Mouse (Mus musculus) embryonic facial prominence, embryonic 15.5 days (tissue): ENCODE measurements around the gene Tpst1. TPM values are rescaled to one million over a fixed set of nuclear protein-coding genes. Genes with fewer than 3 reads are reported as not detected.

Source experiments
- polyA plus RNA-seq: library from polyadenylated mRNA; unstranded; fragments of >200 nt; fragmentation: Nextera tagmentation; extraction: Ambion mirVana; gene quantifications from 2 replicates; pipeline ENCODE4 v1.2.1, GENCODE M21; 2015

Gene Tpst1
- polyA plus RNA-seq, 1 experiment from 2014 or later: 99.2 TPM

Other genes with a start within 250 kb of the Tpst1 start
- 58.5 and 63.3 TPM in 2 replicates for gene Sumf2, start 226.3 kb upstream of the Tpst1 start, polyA plus RNA-seq
- gene Chchd2, start 185.9 kb upstream of the Tpst1 start, polyA plus RNA-seq: 806 and 868 TPM in 2 replicates
- 5.8 and 5.9 TPM in 2 replicates for gene Zbed5, start 177.6 kb upstream of the Tpst1 start, polyA plus RNA-seq
- gene Phkg1, start 174.8 kb upstream of the Tpst1 start, polyA plus RNA-seq: 0.37 and 0.41 TPM in 2 replicates
- 3.6 and 4.7 TPM in 2 replicates for gene Nupr1l, start 164.8 kb upstream of the Tpst1 start, polyA plus RNA-seq
- 24.8 and 24.9 TPM in 2 replicates for gene Vkorc1l1, start 131.4 kb upstream of the Tpst1 start, polyA plus RNA-seq
- 46.7 and 47.7 TPM in 2 replicates for gene Gusb, start 70.3 kb upstream of the Tpst1 start, polyA plus RNA-seq
- gene Asl, start 44.1 kb upstream of the Tpst1 start, polyA plus RNA-seq: 30.0 and 30.4 TPM in 2 replicates
- 37.9 and 39.4 TPM in 2 replicates for gene Crcp, start 44.0 kb upstream of the Tpst1 start, polyA plus RNA-seq
- 6.1 and 7.4 TPM in 2 replicates for gene Kctd7, start 71.5 kb downstream of the Tpst1 start, polyA plus RNA-seq
- 30.1 and 32.6 TPM in 2 replicates for gene Rabgef1, start 98.5 kb downstream of the Tpst1 start, polyA plus RNA-seq
- gene Tmem248, start 143.8 kb downstream of the Tpst1 start, polyA plus RNA-seq: 31.5 and 35.3 TPM in 2 replicates
- 67.4 and 68.1 TPM in 2 replicates for gene Sbds, start 182.2 kb downstream of the Tpst1 start, polyA plus RNA-seq
- 21.7 and 25.0 TPM in 2 replicates for gene Tyw1, start 182.3 kb downstream of the Tpst1 start, polyA plus RNA-seq